Mouse (Mus musculus) CH12.LX (cell line): Measurements from ENCODE around the gene Togaram2.

Experiments
- BHLHE40 ChIP-seq: IDR thresholded peaks from 2 replicates; pipeline ENCODE4 v1.6.1; 2011; ENCODE audit warnings: mild to moderate bottlenecking, low read depth, low read length, improper control_type of control experiment
- CTCF ChIP-seq, 2 experiments: IDR thresholded peaks in 1 of 2; conservative IDR thresholded peaks in 1 of 2; 2 replicates each; pipeline ENCODE4 v1.5.1; 2011 to 2012; ENCODE audit warnings: low read depth in 2 of 2, low read length in 2 of 2, improper control_type of control experiment in 1 of 2, inconsistent platforms in 1 of 2, mild to moderate bottlenecking in 1 of 2, moderate library complexity in 1 of 2
- E2F4 ChIP-seq: IDR thresholded peaks from 2 replicates; pipeline ENCODE4 v1.6.1; 2011; ENCODE audit warnings: low read depth, low read length, improper control_type of control experiment; ENCODE audit not compliant: insufficient replicate concordance
- KAT2A ChIP-seq: IDR thresholded peaks from 2 replicates; pipeline ENCODE4 v1.6.1; 2012; ENCODE audit warnings: low read length, improper control_type of control experiment, inconsistent platforms; ENCODE audit not compliant: insufficient replicate concordance
- MAX ChIP-seq: IDR thresholded peaks from 2 replicates; pipeline ENCODE4 v1.6.1; 2011; ENCODE audit warnings: low read length, improper control_type of control experiment
- POLR2A ChIP-seq: IDR thresholded peaks from 2 replicates; pipeline ENCODE4 v1.6.1; 2011; ENCODE audit warnings: low read depth, mild to moderate bottlenecking, improper control_type of control experiment, low read length
- USF1 ChIP-seq: IDR thresholded peaks from 2 replicates; pipeline ENCODE4 v1.6.1; 2014; ENCODE audit warnings: low read depth, mild to moderate bottlenecking, inconsistent platforms, low read length, improper control_type of control experiment
- ZMIZ1 ChIP-seq: IDR thresholded peaks from 2 replicates; pipeline ENCODE4 v1.6.1; 2012; ENCODE audit warnings: low read depth, mild to moderate bottlenecking, inconsistent platforms, low read length, improper control_type of control experiment

GRCm38 (mm10) chr17:71681666-71682065 lies 8.6 kb downstream of the Togaram2 start:
- no peak for TF ChIP-seq KAT2A
- TF ChIP-seq CTCF (conservative IDR thresholded peaks at IDR 0.05 in 1 of 2, IDR thresholded peaks at IDR 0.05 in 1 of 2; ENCODE audit: low read depth in 2 of 2, low read length in 2 of 2) = no peak
- no peak for TF ChIP-seq E2F4
- no peak for TF ChIP-seq BHLHE40
- TF ChIP-seq USF1 = no peak
- no peak for TF ChIP-seq MAX
- no peak for TF ChIP-seq POLR2A
- TF ChIP-seq ZMIZ1 = no peak
